Mouse (Mus musculus): ENCODE data around the gene Zbtb20.

Gene Zbtb20

GRCm38 (mm10) chr16:43574006-43574764 lies 698.5 kb downstream of the Zbtb20 start:
- DNase-seq: peak; percentile 72 to 74

DNA sequence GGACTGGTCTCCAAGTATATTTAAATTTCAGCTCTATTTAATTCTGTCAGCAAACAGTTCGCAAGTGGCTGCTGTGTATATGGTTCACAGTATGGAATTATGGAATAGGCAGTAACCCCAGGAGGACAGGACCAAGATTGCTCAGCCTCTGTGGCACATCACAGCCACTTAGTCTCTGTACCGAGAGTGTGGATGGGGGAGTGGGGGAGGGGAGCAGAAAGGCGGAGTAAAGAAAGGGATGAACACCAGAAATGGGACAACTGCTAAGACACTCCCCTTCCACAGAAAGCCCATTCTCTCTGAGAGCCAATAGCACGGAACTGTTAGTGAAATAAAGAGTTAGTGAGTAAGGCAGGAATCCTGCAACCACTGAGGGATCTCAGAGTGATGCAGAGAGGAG lies 699.4 kb downstream of the Zbtb20 start:
- no peak for DNase-seq

DNA sequence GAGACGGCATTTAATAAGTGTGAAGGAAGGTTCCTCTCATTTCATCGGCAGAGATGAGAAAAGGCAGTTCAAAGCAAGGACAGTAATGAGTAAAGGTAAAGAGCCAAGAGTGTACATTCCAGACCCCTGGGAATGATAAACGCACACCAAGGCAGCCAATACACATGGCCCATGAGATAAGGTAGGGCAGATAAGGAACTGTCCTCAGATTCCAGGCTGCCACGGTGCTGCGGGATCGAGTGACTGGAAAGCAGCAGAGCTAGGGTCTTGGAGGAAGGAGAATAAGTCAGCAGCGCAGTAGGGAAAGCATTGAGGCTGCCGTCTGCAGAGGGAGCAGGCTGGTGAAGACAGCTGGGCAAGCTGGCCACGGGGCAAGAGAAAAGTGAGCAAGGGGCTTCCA lies 699.8 kb downstream of the Zbtb20 start:
- DNase-seq: no peak

GRCm38 (mm10) chr16:43577399-43577798 lies 701.7 kb downstream of the Zbtb20 start:
- no peak for DNase-seq

- no peak for DNase-seq
Measured at GRCm38 (mm10) chr16:43578351-43578750, 702.7 kb downstream of the Zbtb20 start.

- no peak for DNase-seq
Measured at GRCm38 (mm10) chr16:43579111-43579510, 703.4 kb downstream of the Zbtb20 start.

- no peak for DNase-seq
Measured at GRCm38 (mm10) chr16:43580321-43580822, 704.7 kb downstream of the Zbtb20 start.

DNA sequence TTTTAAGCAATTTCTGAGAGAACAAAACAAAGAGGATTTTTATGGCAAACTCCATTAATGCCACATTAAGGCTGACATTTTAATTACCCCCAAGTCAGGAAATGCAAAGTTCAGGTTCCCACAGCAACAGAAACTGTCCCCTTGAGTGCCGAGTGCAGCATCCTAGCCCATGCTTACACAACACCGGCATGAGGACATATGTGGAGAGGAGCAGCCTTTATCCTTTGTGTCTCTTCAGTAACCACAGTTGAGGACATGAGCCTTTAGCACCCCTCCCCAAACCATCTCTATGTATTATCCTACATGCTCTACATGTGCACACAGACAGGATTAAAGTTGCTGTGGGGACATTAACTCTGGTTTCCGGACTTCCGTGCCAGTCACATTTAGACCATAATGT lies 705.9 kb downstream of the Zbtb20 start:
- no peak for DNase-seq

DNA sequence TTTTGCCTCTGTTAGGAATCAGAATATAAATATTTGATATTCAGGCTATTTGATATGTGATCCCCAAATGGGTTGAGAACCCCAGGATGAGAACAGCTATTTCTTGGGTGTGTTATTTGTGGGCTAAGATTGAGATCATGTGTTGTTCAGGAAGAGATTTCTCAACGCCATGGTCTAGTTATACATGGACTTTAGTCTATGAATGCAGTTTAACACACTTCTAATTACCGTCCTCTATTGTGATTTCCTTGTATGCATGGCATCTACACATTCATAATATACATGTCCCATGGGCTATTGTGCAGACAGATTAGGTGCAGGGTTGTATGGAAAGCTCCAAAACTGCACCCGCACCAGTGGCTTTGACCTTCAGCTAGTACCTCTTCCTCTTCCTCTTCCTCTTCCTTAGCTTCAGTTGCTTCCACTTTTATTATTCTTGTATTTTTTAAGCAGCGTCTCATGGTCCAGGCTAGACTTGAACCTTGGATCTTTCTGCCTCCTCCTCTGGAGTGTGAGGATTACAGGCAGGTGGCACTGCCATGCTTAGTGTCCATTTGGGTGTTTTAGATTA lies 711.3 kb downstream of the Zbtb20 start:
- no peak for DNase-seq

GRCm38 (mm10) chr16:43590704-43591493 lies 715.2 kb downstream of the Zbtb20 start:
- no peak for DNase-seq

GRCm38 (mm10) chr16:43592062-43592461 lies 716.4 kb downstream of the Zbtb20 start:
- no peak for DNase-seq

DNA sequence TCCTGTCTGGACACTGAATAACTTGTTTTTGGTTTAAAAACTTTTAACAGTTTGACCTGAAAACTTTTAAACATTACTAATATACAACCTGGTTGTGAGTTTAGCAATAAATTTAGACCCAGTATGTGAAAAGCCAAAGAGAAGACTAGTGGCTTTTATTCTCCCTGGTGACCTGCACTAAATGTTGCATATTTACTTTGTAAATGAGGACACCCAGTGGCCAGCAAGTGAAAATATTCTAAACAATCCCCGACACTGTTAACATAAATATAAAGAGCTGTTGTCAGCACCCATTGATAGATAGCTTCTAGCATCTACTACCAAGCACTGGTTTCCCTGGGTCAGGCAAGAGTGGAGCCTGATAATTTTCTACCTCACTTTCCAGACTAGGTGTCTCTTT lies 717.1 kb downstream of the Zbtb20 start:
- no peak for DNase-seq

GRCm38 (mm10) chr16:43597375-43598060 lies 721.8 kb downstream of the Zbtb20 start:
- no peak for DNase-seq

DNA sequence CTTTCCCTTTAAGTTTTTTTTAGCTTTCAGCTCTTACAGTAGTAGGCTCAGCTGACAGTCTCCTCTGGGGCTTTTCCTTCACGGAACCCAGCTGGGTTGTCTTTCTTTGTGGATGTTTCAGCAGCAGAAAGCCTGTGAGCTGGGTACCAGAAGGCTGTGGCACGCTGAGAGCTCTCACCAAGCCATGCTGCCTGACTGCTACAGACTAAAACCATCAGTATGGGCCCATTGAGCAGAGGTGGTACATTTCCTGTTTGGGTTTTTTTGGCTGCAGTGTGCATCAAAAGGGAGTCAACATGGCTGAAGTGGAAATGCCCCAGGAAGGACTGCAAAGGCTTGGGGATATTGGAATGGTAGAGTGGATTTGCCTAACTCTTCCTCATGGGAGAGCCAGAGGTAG lies 724.0 kb downstream of the Zbtb20 start:
- DNase-seq: no peak

- no peak for DNase-seq
Measured at GRCm38 (mm10) chr16:43602573-43602972, 726.9 kb downstream of the Zbtb20 start.

DNA sequence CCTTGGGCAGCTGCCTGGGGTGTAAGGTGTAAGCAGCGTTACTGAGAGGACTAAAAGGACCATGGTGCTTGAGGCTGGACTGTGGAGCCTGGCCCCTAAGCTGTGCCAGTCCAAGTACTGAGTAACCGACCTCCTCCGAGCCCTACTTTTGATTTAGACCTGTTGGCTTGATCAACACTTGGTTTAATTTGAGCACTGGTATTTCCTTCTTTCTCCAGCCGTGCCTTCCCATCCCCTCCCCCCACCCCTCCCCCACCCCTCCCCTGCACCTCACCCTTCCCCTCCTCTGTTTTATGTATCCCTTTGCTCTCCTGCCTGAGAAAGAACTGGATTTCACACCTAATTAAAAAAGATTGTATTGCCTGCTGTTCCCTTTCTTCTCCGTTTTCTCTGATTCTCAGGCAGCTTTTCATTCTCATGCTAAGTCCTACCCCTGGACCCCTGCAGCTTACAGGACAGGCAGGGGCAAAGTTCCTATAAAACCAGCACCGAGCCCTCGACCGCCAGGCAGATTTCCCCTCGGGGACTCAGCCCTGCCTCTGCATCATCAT lies 728.0 kb downstream of the Zbtb20 start:
- no peak for DNase-seq

- DNase-seq: no peak
Measured at GRCm38 (mm10) chr16:43604399-43605013, 728.8 kb downstream of the Zbtb20 start.

- DNase-seq: no peak
Measured at GRCm38 (mm10) chr16:43607086-43607485, 731.4 kb downstream of the Zbtb20 start.

GRCm38 (mm10) chr16:43608066-43608465 lies 732.4 kb downstream of the Zbtb20 start:
- no peak for DNase-seq

DNA sequence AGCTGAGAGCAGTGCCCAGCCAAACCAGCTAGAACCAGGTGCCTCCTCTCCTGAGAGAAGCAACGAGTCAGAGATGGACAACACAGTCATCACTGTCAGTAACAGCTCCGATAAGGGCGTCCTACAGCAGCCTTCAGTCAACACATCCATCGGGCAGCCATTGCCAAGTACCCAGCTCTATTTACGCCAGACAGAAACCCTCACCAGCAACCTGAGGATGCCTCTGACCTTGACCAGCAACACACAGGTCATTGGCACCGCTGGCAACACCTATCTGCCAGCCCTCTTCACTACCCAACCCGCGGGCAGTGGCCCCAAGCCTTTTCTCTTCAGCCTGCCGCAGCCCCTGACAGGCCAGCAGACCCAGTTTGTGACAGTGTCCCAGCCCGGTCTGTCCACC lies 734.7 kb downstream of the Zbtb20 start:
- no peak for DNase-seq

GRCm38 (mm10) chr16:43616348-43616747 lies 740.7 kb downstream of the Zbtb20 start:
- no peak for DNase-seq

- no peak for DNase-seq
Measured at GRCm38 (mm10) chr16:43617346-43617745, 741.7 kb downstream of the Zbtb20 start.

Data from thymus, postnatal 36 days (tissue).